Comparison of ENCODE assay signal across 25 mouse cellular contexts in the genomic region with DNA sequence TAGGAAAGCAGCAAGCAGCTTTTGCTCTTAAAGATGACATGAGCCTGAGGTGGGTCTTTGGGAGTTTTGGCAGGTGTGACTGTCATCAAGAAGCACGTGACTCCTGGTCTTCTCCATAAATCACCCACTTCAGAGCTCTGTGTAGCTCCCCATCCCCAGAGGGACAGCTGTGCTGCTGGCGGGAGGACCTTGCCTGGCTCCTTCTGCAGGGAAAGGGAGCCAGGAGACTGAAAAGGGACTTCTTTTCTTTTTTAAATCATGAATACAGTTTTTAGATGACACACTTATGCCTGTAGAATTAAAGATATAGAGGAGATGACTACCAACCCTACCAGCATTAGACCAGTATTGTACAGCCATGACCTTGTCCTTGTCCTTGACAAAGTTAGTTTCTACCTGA.
A peak's percentile ranks its signal among the peaks of the same experiment; 100 is the strongest.
DNase-seq lines count a peak whose midpoint lies in the region; TF ChIP-seq lines count a peak whose summit lies in the region.
"Had no signal": no experiment of that assay in that cellular context is flagged by ENCODE, and none has a peak within 500 bp of the region (broad histone marks: within the 10 kb centered on the region; RNA-seq: fewer than 3 reads in every experiment).

No protein-coding gene starts in this region.

- H3K27ac ChIP-seq in gastrocnemius, adult 2 months, result peak overlapping the region; percentile 84; the same call in 1 of the 2 replicates
- H3K27ac ChIP-seq in spleen, adult 2 months (ENCODE audit: insufficient read depth, low read length), result peak overlapping the region; percentile 95
- H3K27ac ChIP-seq: embryonic facial prominence, embryonic 15.5 days; forebrain, embryonic 13.5 days; hindbrain, embryonic 13.5 days; limb, embryonic 13.5 days; lung, embryonic 15.5 days; midbrain, embryonic 10.5 days; midbrain, embryonic 15.5 days; neural tube, embryonic 15.5 days; stomach, embryonic 15.5 days had no signal

- no peaks in the 10 kb centered on the region for H3K27me3 ChIP-seq in spleen, adult 2 months (ENCODE audit: control insufficient read depth, insufficient read depth, low read length)
- H3K27me3 ChIP-seq: embryonic facial prominence, embryonic 15.5 days; forebrain, embryonic 13.5 days; hindbrain, embryonic 13.5 days; limb, embryonic 13.5 days; lung, embryonic 15.5 days; midbrain, embryonic 15.5 days; neural tube, embryonic 15.5 days; stomach, embryonic 15.5 days had no signal

- intact Hi-C loops in gastrocnemius, adult 2 months (cut with DNase I), result no loop called here
- intact Hi-C loops in left cerebral cortex, postnatal 4 days (cut with DNase I), result no loop called here

- peaks cover 33% of the 10 kb centered on the region; the same call in 1 of the 2 replicates for H3K4me1 ChIP-seq in spleen, adult 2 months (ENCODE audit: control insufficient read depth, insufficient read depth, insufficient read length)

- 84% methylated on average over 2 of the region's 2 CpGs for WGBS in spleen, adult 2 months

- no peak for TF ChIP-seq CTCF in gastrocnemius, adult 2 months (IDR thresholded peaks at IDR 0.05)
- no peak for TF ChIP-seq CTCF in spleen, adult 2 months (IDR thresholded peaks at IDR 0.05; ENCODE audit: extremely low read depth, insufficient read depth, insufficient read length, insufficient replicate concordance)

- no peaks in the 10 kb centered on the region for H3K36me3 ChIP-seq in spleen, adult 2 months (ENCODE audit: control insufficient read depth, insufficient read depth, low read length)
- H3K36me3 ChIP-seq: embryonic facial prominence, embryonic 10.5 days; embryonic facial prominence, embryonic 15.5 days; hindbrain, embryonic 13.5 days; limb, embryonic 13.5 days; lung, embryonic 15.5 days; midbrain, embryonic 10.5 days; midbrain, embryonic 15.5 days; neural tube, embryonic 15.5 days; stomach, embryonic 15.5 days had no signal

- no peak for DNase-seq in gastrocnemius, adult 2 months
- no peak for DNase-seq in gastrocnemius, adult 8-10 months (ENCODE audit: low spot score in 2 of 2)
- peak; percentile 19 for DNase-seq in left cerebral cortex, adult 11 months (ENCODE audit: low spot score)
- no peak for DNase-seq in left cerebral cortex, postnatal 4 days
- no peak for DNase-seq in spleen, adult 2 months (ENCODE audit: low read depth in 1 of 2, low spot score in 2 of 2)
- no peak for DNase-seq in spleen, postnatal 14 days (ENCODE audit: low spot score in 2 of 2)
- no peak for DNase-seq in urinary bladder, postnatal 10 days (ENCODE audit: low spot score)
- DNase-seq: adrenal gland, adult 2 months; adrenal gland, postnatal 36 days; cerebellum, adult 2 months; cerebellum, postnatal 14 days; gastrocnemius, postnatal 36 days; heart, postnatal 4 days; kidney, postnatal 14 days; retina, postnatal 1 day had no signal

- H3K4me3 ChIP-seq in gastrocnemius, adult 2 months, result no peak overlapping the region
- no peak overlapping the region for H3K4me3 ChIP-seq in spleen, adult 2 months (ENCODE audit: extremely low read depth, insufficient read depth, insufficient read length)
- H3K4me3 ChIP-seq: embryonic facial prominence, embryonic 10.5 days; embryonic facial prominence, embryonic 15.5 days; forebrain, embryonic 13.5 days; hindbrain, embryonic 13.5 days; limb, embryonic 13.5 days; lung, embryonic 15.5 days; midbrain, embryonic 10.5 days; midbrain, embryonic 15.5 days; neural tube, embryonic 15.5 days; stomach, embryonic 15.5 days had no signal

- TF ChIP-seq POLR2A in spleen, adult 2 months (IDR thresholded peaks at IDR 0.05; ENCODE audit: low read depth, low read length), result no peak
